Mouse (Mus musculus) urinary bladder, adult 18-20 months (tissue): ENCODE results near the gene Elavl4.

Experiments
- DNase-seq, 2 experiments: peaks; one replicate each; pipeline ENCODE4 v3.0.0; 2022; ENCODE audit warnings: low spot score in 2 of 2, mixed read lengths in 2 of 2

Elavl4 gene

DNA sequence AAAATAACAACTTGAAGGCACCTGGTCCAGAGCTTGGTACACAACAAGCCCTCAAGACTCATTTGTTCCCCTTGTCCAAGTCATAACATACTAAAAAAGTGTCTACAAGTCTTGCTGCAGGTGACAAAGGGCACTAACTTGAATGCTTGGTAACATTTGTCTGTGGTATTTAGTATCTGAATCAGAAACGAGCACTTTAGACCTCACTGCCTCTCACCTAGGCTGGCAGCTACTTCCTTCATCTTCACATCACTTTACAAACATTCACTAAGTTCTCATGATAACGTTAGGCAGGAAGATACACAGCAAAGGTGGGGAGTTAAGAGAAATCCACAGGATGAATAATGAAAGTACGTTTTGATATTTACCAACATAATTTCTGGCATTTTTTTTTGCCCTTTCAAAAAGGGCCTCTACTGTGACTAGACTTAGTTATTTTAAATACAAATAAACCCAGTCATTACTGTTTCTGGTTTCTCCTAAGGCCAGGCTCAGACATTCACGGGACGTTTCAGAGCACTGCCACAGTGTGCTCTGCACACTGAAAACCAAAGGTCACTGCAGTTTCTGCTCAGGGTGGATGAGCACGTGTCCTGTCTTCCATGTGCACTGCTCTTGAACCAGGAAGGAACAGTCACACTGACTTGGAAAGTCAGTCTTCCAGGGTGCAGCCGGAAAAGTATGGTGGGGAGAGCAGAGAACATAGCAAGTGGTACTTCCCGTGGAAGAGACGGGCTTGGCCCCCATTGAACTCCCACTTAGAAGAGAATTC lies 84.7 kb downstream of the Elavl4 start:
- no peak for DNase-seq

- DNase-seq = no peak
These were observed 87.3 kb downstream of the Elavl4 start for GRCm38 (mm10) chr4:110264345-110264943.

- no peak for DNase-seq
These were observed 94.3 kb downstream of the Elavl4 start for GRCm38 (mm10) chr4:110257360-110257759.

GRCm38 (mm10) chr4:110255617-110256016 lies 96.1 kb downstream of the Elavl4 start:
- DNase-seq = no peak

DNA sequence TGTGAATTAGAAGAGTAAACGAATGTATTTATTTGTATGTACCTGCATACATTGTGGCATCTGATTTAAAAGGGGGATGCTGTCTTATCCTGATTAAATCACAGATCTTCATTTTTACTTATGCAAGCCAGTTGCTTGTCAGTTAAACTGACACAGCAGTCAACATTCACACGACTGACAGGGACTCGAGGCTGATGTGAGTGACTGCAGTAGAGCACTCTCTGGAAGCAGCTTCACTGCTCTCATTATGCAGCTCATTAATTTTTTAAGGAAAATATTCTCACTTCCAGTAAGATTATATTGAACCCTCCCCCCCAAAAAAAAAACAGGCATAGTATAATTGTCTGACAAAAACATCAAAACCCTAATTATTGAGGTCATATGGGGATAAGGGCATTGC lies 101.7 kb downstream of the Elavl4 start:
- DNase-seq = no peak

- DNase-seq = no peak
These were observed 108.8 kb downstream of the Elavl4 start for GRCm38 (mm10) chr4:110242879-110243278.

DNA sequence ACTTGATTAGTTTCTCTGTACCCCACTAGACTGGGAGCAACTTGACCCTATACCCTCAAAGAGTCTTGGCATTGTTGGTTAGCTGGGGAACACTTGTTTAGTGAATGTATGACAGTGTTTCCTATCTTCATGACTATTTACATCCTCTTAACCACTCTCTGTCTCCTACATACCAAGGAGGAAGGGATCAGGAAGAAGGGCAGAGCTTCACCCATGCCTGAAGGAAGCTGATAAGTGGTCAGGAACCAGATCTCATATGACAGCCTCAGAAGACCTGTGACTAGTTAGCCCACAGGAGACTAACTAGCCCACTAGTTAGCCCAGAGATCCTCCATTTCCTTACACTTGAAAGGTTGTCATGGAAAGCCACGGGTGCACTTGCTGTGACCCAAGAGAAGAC lies 117.2 kb downstream of the Elavl4 start:
- DNase-seq = no peak

DNA sequence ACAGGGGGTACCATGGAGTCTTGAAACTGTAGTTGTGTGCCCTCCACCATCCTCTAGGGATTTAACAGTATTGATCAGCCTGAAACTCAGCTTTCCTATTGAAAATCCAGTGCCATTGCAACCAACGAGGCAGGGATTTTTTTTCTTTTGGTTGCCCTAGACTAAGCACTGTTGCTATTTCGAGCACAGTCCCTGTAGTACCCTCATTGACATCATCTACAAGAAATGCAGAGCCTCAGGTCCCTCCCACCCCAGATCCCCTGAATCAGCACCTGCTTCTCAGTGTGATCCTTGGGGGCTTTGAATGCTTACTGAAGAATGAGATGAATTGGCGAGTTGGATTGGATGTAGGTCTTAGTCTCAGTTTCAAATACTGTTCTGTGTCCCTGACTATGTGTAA lies 119.4 kb downstream of the Elavl4 start:
- no peak for DNase-seq

GRCm38 (mm10) chr4:110231799-110232198 lies 119.9 kb downstream of the Elavl4 start:
- DNase-seq = no peak

DNA sequence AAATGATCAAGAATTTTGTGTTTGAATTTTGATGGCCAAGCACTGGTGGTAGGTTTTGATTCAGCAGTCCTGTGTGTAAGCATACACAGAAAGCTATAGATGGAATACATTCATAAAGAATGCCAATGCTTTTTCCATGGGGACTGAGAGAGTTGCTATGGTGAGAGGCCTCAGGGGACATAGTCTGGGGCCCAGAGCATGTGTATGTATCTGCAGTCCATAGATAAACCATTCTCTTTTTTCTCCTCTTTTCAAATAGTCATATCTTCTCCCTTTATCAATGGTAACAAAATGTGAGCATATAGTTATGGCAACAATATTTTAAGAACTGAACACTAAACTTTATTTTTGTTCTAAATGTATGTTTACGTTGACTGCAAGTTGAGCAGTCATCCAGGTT lies 122.1 kb downstream of the Elavl4 start:
- DNase-seq = no peak

GRCm38 (mm10) chr4:110229238-110229637 lies 122.5 kb downstream of the Elavl4 start:
- no peak for DNase-seq

GRCm38 (mm10) chr4:110227621-110228031 lies 124.1 kb downstream of the Elavl4 start:
- no peak for DNase-seq

DNA sequence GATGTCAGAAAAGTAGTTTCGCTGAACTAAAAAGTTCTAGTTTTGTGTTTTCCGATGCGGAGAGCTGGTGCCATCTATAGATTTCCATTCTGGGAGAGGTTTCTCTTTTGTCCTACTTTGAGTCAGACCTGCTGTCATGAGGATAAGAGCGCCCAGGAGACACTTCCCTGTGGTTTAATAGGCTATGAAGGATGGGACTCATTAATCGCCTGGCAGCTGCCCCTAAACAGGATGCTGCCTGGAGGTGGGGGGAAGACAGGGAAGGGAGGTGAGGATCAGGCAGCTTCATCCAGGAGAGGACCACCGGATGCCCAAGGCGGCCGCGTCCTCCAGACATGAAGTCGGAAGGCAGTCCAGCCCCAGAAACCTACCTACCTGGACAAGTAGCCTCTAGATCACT lies 126.2 kb downstream of the Elavl4 start:
- DNase-seq = no peak

DNA sequence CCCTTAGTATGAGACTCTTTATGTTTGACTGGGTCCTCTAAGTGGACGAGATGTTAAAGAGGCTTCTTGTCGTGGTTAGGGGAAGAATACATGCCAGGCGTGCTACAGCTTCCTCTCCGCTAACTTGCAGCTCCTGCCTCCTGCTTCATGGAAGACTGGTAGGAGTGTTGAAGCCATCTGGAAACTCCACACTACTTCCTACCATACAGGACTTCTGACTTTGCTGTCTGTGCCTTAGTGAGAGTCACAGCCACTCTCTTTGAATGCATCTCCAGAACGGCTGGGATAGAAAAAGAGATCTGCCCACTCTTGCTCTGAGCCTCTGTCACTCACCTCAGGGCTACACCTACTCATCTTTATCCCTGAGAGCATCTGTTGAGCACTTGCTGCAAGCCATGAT lies 132.9 kb downstream of the Elavl4 start:
- no peak for DNase-seq

- DNase-seq = no peak
These were observed 134.2 kb downstream of the Elavl4 start for GRCm38 (mm10) chr4:110217553-110217952.

DNA sequence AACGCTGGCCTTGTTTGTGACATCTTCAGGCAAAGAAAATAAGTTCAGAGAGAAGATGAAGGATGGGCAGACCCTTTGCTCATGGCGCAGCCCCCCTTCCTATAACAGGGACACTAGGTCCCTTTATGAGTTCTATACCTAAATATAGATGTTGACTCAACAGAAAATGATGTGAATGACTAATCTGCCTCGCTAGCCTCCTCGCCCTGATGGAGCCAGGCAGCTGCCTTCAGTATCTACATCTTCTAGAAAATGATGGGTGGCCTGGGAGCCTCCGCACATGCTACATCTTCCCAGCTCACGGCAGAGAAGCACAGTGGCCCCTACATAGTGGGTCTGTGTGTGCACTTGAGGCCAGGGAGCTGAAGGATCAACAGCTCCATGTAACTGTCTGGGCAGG lies 137.2 kb downstream of the Elavl4 start:
- DNase-seq = no peak

DNA sequence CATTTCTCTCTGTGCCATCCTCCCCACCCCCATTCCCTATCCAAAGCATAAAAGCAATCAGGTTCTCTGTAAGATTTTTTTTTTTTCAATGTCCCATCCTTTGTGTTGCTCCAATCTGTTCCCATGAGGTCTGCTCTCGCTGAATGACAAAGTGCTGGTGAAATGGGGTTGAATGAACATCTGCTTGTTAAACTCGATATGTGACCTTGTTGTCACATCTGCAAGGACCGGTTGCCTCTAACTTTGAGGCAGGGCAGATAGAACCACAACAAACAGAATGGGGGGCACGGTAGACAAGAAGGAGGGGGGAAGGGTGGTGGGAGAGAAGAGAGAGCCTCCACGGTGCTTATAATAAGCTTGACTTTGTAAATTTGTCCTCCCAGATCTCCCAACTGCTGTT lies 138.0 kb downstream of the Elavl4 start:
- no peak for DNase-seq

DNA sequence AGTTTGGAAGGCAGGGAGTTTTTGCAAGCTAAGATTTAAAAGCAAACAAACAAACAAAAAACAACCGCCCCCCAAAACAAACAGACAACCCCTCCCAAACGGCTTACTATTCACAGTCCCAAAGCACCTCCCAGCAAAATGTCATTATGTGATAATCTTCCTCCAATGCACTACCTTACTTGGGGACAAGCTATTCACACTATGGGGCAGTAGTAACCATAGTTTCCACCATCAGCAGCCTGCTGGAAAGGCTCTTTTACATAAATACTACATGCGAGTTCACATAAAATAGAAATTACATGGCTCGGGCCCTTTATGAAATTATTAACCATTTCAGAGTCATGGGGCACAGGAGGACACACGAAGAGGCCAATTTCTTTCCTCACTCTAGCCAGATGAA lies 141.5 kb downstream of the Elavl4 start:
- DNase-seq = no peak

GRCm38 (mm10) chr4:110209613-110210012 lies 142.1 kb downstream of the Elavl4 start:
- no peak for DNase-seq

DNA sequence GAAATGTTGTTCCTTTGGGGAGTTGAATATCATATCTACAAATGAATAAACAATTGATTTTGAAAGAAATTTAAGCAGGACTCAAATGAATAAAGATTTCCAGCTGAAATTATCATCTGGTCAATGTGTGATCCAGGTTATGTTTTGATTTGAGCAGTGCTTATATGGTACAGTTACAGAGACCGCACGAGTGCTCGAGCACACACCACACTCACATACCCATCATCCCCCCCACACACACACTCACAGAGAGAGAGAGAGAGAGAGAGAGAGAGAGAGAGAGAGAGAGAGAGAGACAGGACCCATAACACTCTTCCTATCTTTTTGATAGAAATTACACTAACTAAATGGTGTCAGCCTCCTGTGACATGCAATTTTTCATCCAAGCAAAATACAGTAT lies 150.0 kb downstream of the Elavl4 start:
- DNase-seq = no peak

DNA sequence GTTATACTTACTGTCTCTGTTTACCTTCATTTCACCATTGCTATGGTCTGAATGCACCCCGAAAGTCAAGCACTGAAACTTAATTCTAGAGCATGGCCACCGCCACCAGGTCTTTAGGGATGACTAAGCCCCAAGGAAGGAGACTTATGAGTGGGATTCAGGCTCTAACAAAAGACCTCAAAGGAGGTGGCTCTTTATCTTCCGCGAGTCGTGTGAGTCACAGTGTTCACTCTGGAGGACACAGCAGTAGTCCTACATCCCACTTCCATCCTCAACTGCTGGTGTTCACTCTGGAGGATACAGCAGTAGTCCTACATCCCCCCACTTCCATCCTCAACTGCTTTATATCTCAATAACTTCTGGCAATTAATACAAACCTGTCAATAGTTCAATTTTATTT lies 151.8 kb downstream of the Elavl4 start:
- no peak for DNase-seq

GRCm38 (mm10) chr4:110198600-110198999 lies 153.1 kb downstream of the Elavl4 start:
- no peak for DNase-seq

DNA sequence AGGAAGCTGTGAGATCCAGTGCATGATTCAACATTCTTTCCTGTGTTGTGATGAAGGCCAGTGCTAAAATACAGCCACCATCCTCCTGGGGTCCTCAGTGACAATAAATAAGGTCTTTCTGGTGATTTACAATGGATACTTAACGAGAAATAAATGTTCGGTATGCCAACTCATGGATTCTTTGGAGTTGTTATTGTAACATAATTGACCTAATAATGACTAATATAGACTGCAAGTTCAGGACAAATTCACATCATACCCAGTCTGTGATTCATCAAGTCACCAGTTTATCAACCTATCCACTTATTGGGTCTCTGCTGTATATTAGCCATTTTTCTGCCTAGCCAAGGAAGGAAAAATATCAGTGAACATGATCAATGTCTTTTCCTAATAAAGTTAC lies 174.4 kb downstream of the Elavl4 start:
- DNase-seq = no peak

- no peak for DNase-seq
These were observed 179.7 kb downstream of the Elavl4 start for GRCm38 (mm10) chr4:110172028-110172427.
